Mouse (Mus musculus): ENCODE data around the gene Fance. TPM values are rescaled to one million over a fixed set of nuclear protein-coding genes. Genes with fewer than 3 reads are reported as not detected.

The Fance gene
- polyA plus RNA-seq, 1 experiment from 2014 or later = 22.1 TPM

GRCm38 (mm10) chr17:28300323-28300722 lies 13.0 kb upstream of the Fance start:
- H3K4me2 ChIP-seq (ENCODE audit: low read depth, low read length) = no peak overlapping the region
- H3K27me3 ChIP-seq (ENCODE audit: control insufficient read depth, insufficient read depth, low read depth, low read length) = no peaks in the 10 kb centered on the region
- peaks cover 12% of the 10 kb centered on the region for H3K4me1 ChIP-seq (replicated peaks; ENCODE audit: control insufficient read depth, insufficient read depth, low read length)
- H3K9me3 ChIP-seq (ENCODE audit: control insufficient read depth, low read length) = no peaks in the 10 kb centered on the region
- WGBS = 34% methylated on average over 9 of the region's 9 CpGs
- 0 out of 2 replicates have a peak overlapping the region, but pooled peaks have one; percentile 18 for H3K9ac ChIP-seq (ENCODE audit: low read length)
- peaks cover 8% of the 10 kb centered on the region for H3K36me3 ChIP-seq (ENCODE audit: control insufficient read depth, insufficient read depth, low read length)
- H3K4me3 ChIP-seq (ENCODE audit: low read length) = no peak overlapping the region
- peak; percentile 45 for ATAC-seq (ENCODE audit: low read depth)
- H3K27ac ChIP-seq (ENCODE audit: low read length) = peak overlapping the region; percentile 67; the same call in 1 of the 2 replicates

DNA sequence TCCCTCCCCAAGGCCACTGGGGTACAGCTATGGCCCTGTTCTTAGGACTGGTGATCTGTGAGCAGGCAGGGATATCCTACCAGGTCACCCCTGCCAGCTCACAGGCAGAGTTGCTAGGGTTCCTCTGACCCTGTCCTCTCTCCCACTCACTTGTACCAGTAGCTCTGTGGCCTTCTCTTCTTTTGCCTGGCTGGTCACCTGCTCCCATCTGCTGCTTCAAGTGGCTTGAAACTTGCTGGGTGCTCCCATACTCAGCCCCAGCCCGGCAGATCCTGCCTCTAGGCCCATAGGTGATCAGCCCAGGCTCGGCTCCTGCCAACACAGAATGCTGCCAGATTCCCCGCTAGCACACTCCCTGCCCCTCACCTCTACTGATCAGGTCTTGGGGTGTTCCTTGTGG lies 12.5 kb upstream of the Fance start:
- Histone ChIP-seq H3K27me3 (ENCODE audit: control insufficient read depth, insufficient read depth, low read depth, low read length) (no peaks in the 10 kb centered on the region), H3K4me2 (ENCODE audit: low read depth, low read length) (no peak overlapping the region), H3K27ac (ENCODE audit: low read length) (no peak overlapping the region), H3K36me3 (ENCODE audit: control insufficient read depth, insufficient read depth, low read length) (peaks cover 8% of the 10 kb centered on the region), H3K9ac (ENCODE audit: low read length) (no peak overlapping the region), H3K9me3 (ENCODE audit: control insufficient read depth, low read length) (no peaks in the 10 kb centered on the region), H3K4me1 (replicated peaks; ENCODE audit: control insufficient read depth, insufficient read depth, low read length) (peaks cover 12% of the 10 kb centered on the region), H3K4me3 (ENCODE audit: low read length) (no peak overlapping the region)
- ATAC-seq (ENCODE audit: low read depth) = peak; percentile 15
- WGBS = 36% methylated on average over 3 of the region's 3 CpGs

- no peak overlapping the region for H3K9ac ChIP-seq (ENCODE audit: low read length)
- WGBS = 46% methylated on average over 10 of the region's 10 CpGs
- no peaks in the 10 kb centered on the region for H3K27me3 ChIP-seq (ENCODE audit: control insufficient read depth, insufficient read depth, low read depth, low read length)
- H3K4me3 ChIP-seq (ENCODE audit: low read length) = no peak overlapping the region
- H3K27ac ChIP-seq (ENCODE audit: low read length) = no peak overlapping the region
- no peaks in the 10 kb centered on the region for H3K36me3 ChIP-seq (ENCODE audit: control insufficient read depth, insufficient read depth, low read length)
- ATAC-seq (ENCODE audit: low read depth) = no peak
- no peaks in the 10 kb centered on the region for H3K9me3 ChIP-seq (ENCODE audit: control insufficient read depth, low read length)
- no peak overlapping the region for H3K4me2 ChIP-seq (ENCODE audit: low read depth, low read length)
- H3K4me1 ChIP-seq (replicated peaks; ENCODE audit: control insufficient read depth, insufficient read depth, low read length) = peaks cover 8% of the 10 kb centered on the region
Observed at GRCm38 (mm10) chr17:28305172-28305571, 8.1 kb upstream of the Fance start.

- 8% methylated on average over 18 of the region's 18 CpGs for WGBS
- Histone ChIP-seq H3K9ac (ENCODE audit: low read length) (peak overlapping the region; percentile 49), H3K9me3 (ENCODE audit: control insufficient read depth, low read length) (no peaks in the 10 kb centered on the region), H3K36me3 (ENCODE audit: control insufficient read depth, insufficient read depth, low read length) (no peaks in the 10 kb centered on the region), H3K4me3 (ENCODE audit: low read length) (no peak overlapping the region), H3K4me1 (replicated peaks; ENCODE audit: control insufficient read depth, insufficient read depth, low read length) (peaks cover 7% of the 10 kb centered on the region; the same call in 1 of the 2 replicates), H3K4me2 (ENCODE audit: low read depth, low read length) (peak overlapping the region; percentile 37), H3K27ac (ENCODE audit: low read length) (no peak overlapping the region), H3K27me3 (ENCODE audit: control insufficient read depth, insufficient read depth, low read depth, low read length) (no peaks in the 10 kb centered on the region)
- ATAC-seq (ENCODE audit: low read depth) = peak; percentile 4; the same call in 1 of the 2 replicates
Observed at GRCm38 (mm10) chr17:28308297-28309195, 4.8 kb upstream of the Fance start.

DNA sequence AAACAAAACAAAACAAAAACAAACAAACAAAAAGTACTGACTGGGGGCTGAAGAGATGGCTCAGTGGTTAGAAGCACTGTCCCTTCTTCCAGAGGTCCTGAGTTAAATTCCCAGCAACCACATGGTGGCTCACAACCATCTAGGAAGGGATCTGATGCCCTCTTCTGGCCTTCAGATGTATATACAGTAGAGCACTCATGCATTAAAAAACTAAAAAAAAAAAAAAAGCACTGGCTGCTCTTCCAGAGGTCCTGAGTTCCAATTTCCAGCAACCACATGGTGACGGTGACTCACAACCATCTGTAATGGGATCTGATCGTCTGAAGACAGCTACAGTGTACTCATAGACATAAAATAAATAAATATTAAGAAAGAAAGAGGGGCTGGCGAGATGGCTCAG lies 2.5 kb upstream of the Fance start:
- ATAC-seq (ENCODE audit: low read depth) = no peak
- Histone ChIP-seq H3K27ac (ENCODE audit: low read length) (no peak overlapping the region), H3K27me3 (ENCODE audit: control insufficient read depth, insufficient read depth, low read depth, low read length) (no peaks in the 10 kb centered on the region), H3K4me1 (replicated peaks; ENCODE audit: control insufficient read depth, insufficient read depth, low read length) (peaks cover 15% of the 10 kb centered on the region), H3K4me3 (ENCODE audit: low read length) (no peak overlapping the region), H3K9me3 (ENCODE audit: control insufficient read depth, low read length) (no peaks in the 10 kb centered on the region), H3K9ac (ENCODE audit: low read length) (no peak overlapping the region), H3K4me2 (ENCODE audit: low read depth, low read length) (no peak overlapping the region), H3K36me3 (ENCODE audit: control insufficient read depth, insufficient read depth, low read length) (peaks cover 3% of the 10 kb centered on the region; the same call in 1 of the 2 replicates)
- WGBS = 67% methylated on average over 3 of the region's 3 CpGs

- Histone ChIP-seq H3K9me3 (ENCODE audit: control insufficient read depth, low read length) (no peaks in the 10 kb centered on the region), H3K27ac (ENCODE audit: low read length) (no peak overlapping the region), H3K4me3 (ENCODE audit: low read length) (no peak overlapping the region), H3K36me3 (ENCODE audit: control insufficient read depth, insufficient read depth, low read length) (peaks cover 9% of the 10 kb centered on the region; the same call in 1 of the 2 replicates), H3K9ac (ENCODE audit: low read length) (no peak overlapping the region), H3K4me2 (ENCODE audit: low read depth, low read length) (no peak overlapping the region), H3K27me3 (ENCODE audit: control insufficient read depth, insufficient read depth, low read depth, low read length) (no peaks in the 10 kb centered on the region), H3K4me1 (replicated peaks; ENCODE audit: control insufficient read depth, insufficient read depth, low read length) (peaks cover 15% of the 10 kb centered on the region)
- WGBS = 71% methylated on average over 5 of the region's 5 CpGs
- no peak for ATAC-seq (ENCODE audit: low read depth)
Observed at GRCm38 (mm10) chr17:28311366-28312132, 1.8 kb upstream of the Fance start.

DNA sequence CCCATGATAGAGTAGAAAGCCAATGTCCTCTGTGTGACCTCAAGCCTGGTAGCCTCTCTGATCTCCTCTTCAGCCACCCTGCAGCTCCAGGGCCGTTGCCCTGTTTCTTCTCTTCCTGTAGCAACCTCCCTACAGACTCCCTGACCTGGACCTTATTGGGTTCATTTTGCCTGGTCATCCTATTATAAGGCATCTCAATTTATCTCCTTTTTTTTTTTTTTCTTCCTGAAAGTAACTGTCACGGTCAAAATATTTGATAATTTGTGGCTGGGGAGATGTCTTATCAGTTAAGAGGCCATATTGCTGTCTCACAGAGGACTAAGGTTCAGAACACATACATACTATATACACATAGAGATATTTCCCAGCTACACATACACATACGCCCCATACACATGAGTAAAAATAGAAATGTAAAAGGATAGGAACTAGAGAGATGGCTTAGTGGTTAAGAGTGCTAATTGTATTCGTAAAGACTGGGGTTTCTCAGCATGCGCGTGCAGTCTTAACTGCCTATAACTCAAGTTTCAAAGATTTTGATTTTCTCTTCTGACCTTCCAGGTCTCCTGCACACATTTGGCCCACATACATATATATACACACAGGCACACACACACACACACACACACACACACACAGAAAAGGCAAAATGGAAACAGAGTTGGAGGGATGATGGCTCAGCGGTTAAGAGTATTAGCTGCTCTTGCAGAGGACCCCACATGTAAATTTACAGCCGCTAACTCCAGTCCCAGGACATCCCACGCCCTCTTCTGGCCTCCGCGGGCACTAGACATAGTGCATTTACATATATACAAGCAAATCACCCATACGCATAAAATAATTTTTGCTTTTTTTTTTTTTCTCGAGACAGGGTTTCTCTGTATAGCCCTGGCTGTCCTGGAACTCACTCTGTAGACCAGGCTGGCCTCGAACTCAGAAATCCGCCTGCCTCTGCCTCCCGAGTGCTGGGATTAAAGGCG lies 797 bp upstream of the Fance start:
- peak overlapping the region; percentile 58 for H3K4me2 ChIP-seq (ENCODE audit: low read depth, low read length)
- no peaks in the 10 kb centered on the region for H3K27me3 ChIP-seq (ENCODE audit: control insufficient read depth, insufficient read depth, low read depth, low read length)
- 19% methylated on average over 16 of the region's 17 CpGs for WGBS
- H3K27ac ChIP-seq (ENCODE audit: low read length) = peak overlapping the region; percentile 76
- H3K9ac ChIP-seq (ENCODE audit: low read length) = peak overlapping the region; percentile 53
- no peaks in the 10 kb centered on the region for H3K9me3 ChIP-seq (ENCODE audit: control insufficient read depth, low read length)
- peak overlapping the region; percentile 81 for H3K4me3 ChIP-seq (ENCODE audit: low read length)
- peaks cover 15% of the 10 kb centered on the region for H3K4me1 ChIP-seq (replicated peaks; ENCODE audit: control insufficient read depth, insufficient read depth, low read length)
- H3K36me3 ChIP-seq (ENCODE audit: control insufficient read depth, insufficient read depth, low read length) = peaks cover 17% of the 10 kb centered on the region; the same call in 1 of the 2 replicates
- ATAC-seq (ENCODE audit: low read depth) = peak; percentile 4

DNA sequence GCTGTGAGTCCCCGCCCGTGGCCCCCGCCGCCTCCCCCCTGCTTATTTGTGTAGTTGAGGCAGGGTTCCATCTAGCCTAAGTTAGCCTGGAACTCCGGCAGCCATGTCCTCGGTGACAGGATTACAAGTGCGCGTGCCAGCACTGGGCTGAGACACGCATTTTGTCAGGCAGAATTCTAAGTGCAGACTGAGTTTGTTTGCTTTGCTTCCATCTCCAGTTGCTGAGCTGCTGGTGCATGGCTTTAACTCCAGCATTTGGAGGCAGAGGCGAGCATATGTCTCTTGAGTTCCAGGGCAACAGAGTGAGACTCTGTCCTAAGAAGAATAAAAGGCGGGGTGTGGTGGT lies 534 bp downstream of the Fance start:
- Histone ChIP-seq H3K36me3 (ENCODE audit: control insufficient read depth, insufficient read depth, low read length) (peaks cover 21% of the 10 kb centered on the region; the same call in 1 of the 2 replicates), H3K4me3 (ENCODE audit: low read length) (peak overlapping the region; percentile 81), H3K4me2 (ENCODE audit: low read depth, low read length) (peak overlapping the region; percentile 88), H3K4me1 (replicated peaks; ENCODE audit: control insufficient read depth, insufficient read depth, low read length) (peaks cover 10% of the 10 kb centered on the region), H3K27ac (ENCODE audit: low read length) (peak overlapping the region; percentile 96), H3K9ac (ENCODE audit: low read length) (peak overlapping the region; percentile 89), H3K27me3 (ENCODE audit: control insufficient read depth, insufficient read depth, low read depth, low read length) (no peaks in the 10 kb centered on the region), H3K9me3 (ENCODE audit: control insufficient read depth, low read length) (no peaks in the 10 kb centered on the region)
- 1% methylated on average over 11 of the region's 11 CpGs for WGBS
- ATAC-seq (ENCODE audit: low read depth) = peak; percentile 47
